Mouse (Mus musculus) brain, embryonic 14.5 days (tissue): ENCODE measurements at regions not wholly inside any gene's neighbourhood (a gene's known extent, or its start where the extent isn't known, plus 50 kb on each side); places are given as distances from the start of the nearest gene placed in this dataset.
A peak's percentile ranks its signal among the peaks of the same experiment; 100 is the strongest.

Experiments used
- DNase-seq: peaks from one replicate; pipeline ENCODE4 v3.0.0-alpha.2; 2011; ENCODE audit warnings: low read depth
- CTCF ChIP-seq: fragments of 200-500 bp; IDR thresholded peaks from 2 replicates; pipeline ENCODE4 v1.5.1; 2012; ENCODE audit warnings: inconsistent platforms, mild to moderate bottlenecking, moderate library complexity, borderline replicate concordance; ENCODE audit not compliant: insufficient read depth, insufficient read length; ENCODE audit errors: extremely low read depth
- POLR2A ChIP-seq: fragments of 200-500 bp; IDR thresholded peaks from 2 replicates; pipeline ENCODE4 v1.6.1; 2012; ENCODE audit warnings: mild to moderate bottlenecking, inconsistent platforms, borderline replicate concordance; ENCODE audit not compliant: poor library complexity, insufficient read depth, insufficient read length, severe bottlenecking; ENCODE audit errors: extremely low read depth

GRCm38 (mm10) chr10:66558097-66558840, 537.7 kb upstream of the Jmjd1c start:
- TF ChIP-seq CTCF (no peak), POLR2A (no peak)
- peak; percentile 87 for DNase-seq

GRCm38 (mm10) chr10:66565374-66565773, 530.6 kb upstream of the Jmjd1c start:
- no peak for TF ChIP-seq POLR2A
- TF ChIP-seq CTCF = no peak
- DNase-seq = peak; percentile 33

GRCm38 (mm10) chr10:66574846-66575535, 520.9 kb upstream of the Jmjd1c start:
- DNase-seq = peak; percentile 89
- TF ChIP-seq POLR2A = no peak
- TF ChIP-seq CTCF = peak; percentile 63; the same call in 1 of the 2 replicates

GRCm38 (mm10) chr10:66593001-66593400, 502.9 kb upstream of the Jmjd1c start:
- no peak for DNase-seq
- TF ChIP-seq POLR2A (no peak), CTCF (no peak)

DNA sequence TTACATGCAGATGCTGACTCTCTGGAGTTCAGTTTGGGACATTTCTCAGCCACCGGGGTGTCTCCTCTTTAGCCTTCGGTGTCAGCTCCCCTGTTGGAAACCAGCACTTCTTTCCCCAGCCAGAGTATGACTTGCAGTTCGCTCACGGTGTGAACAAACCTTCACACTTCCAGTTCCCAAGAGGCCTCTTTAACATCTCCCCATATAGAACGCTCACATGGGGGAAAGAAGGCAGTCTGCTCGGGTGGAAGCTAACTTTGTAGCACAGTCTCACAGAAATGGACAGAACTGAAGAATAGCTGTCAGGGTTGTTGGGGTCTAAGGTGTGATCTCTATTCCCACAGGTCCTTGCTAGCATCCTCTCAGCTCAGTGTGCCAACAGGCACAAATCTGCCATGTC, 502.4 kb upstream of the Jmjd1c start:
- DNase-seq = no peak
- TF ChIP-seq POLR2A (no peak), CTCF (no peak)

- DNase-seq = no peak
- TF ChIP-seq CTCF = no peak
Observed at GRCm38 (mm10) chr10:66597952-66598351, 498.0 kb upstream of the Jmjd1c start.

GRCm38 (mm10) chr10:66607141-66607540, 488.8 kb upstream of the Jmjd1c start:
- peak; percentile 51 for DNase-seq
- TF ChIP-seq CTCF = no peak
- TF ChIP-seq POLR2A = no peak

- TF ChIP-seq POLR2A = no peak
- TF ChIP-seq CTCF = no peak
- DNase-seq = no peak
Observed at GRCm38 (mm10) chr10:66616280-66616679, 479.6 kb upstream of the Jmjd1c start.

GRCm38 (mm10) chr10:66630996-66631395, 464.9 kb upstream of the Jmjd1c start:
- no peak for TF ChIP-seq CTCF
- no peak for TF ChIP-seq POLR2A
- DNase-seq = no peak

DNA sequence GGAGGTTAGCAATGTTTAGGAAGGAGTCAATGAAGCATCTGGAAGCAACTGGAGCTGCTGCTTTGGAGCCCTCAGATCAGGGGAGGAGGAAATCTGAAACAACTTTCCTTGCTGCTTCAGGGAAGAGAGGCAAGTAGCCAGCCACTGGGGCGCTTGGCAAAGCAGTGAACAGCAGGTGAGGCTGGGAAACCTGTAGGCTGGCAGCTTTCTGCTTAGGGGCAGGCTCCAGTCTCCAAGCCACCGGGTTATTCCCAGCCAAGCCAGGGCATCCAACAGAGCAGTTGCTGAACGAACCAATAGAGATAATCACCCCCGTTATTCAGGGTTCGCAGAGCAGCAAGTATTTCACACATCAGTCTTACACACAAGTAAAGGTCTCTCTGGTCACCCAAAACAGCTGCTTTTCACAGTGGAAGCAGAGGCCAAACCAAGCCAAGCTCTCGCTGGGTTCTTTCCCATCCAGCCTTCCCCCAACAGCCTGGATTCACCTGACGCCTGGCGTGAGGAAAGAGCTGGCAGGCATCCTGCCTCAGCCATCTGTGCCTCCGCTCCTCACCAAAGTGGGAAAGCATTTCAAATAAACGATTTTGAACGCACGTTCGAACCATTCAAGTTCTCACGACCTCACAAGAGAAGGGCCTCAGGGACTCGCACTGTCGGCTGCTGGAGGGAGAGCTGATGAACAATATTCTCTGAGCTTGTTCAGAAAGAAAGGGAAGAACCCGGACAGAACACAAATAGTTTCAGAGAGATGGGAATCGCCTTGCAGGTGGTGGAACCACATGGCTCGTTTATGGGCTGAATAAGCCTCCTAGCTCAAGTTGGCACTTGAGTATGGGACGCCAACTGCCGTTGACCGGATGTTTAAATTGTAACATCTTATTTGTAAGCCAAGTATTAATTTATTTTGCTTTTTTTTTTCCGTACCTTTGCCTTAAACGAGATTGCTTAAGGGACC, 454.8 kb upstream of the Jmjd1c start:
- DNase-seq = peak; percentile 85

DNA sequence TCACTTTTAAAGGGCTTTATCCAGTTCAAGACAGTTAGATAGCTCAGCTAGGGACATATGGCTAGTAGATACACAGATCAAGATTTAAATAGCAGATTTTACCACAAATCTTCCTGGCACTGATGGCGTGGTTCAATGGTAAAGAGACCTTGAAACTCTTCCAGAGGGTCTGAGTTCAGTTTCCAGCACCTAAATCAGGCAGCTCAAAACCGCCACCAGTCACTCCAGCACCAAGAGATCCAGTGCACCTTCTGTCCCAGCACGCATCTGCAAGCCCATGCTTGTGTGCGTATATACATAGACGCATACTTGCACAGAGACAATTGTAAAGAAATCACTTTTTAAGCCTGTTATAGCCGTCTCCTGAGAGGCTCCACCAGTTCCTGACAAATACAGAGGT, 454.0 kb upstream of the Jmjd1c start:
- peak; percentile 19 for DNase-seq
- TF ChIP-seq POLR2A (no peak), CTCF (no peak)

More for the DNA sequence above, 454.8 kb upstream of the Jmjd1c start:
- no peak for TF ChIP-seq CTCF
- no peak for TF ChIP-seq POLR2A
